ENCODE assay signal across 10 mouse cellular contexts in the genomic region with DNA sequence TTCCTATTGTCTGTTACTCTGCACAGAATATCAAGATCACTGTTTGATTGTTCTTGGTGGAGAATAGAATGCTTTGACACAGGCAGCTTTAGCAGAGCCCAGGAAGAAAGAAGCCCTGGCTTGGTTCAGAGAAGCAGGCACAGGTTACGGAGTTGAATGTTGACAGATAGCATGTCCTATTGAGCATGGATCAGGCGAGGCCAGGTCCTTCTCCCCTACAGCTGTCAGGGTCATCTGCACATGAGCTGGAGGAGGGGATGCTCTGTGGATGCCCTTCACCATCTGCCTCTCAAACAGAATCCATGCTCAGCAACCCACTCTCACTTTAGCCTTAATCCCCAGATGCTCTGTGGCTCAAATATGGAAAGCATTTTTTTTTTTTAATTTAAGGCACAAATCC.
"Had no signal": no experiment of that assay in that cellular context is flagged by ENCODE, and none has a peak within 500 bp of the region (broad histone marks: within the 10 kb centered on the region; RNA-seq: fewer than 3 reads in every experiment).

No protein-coding gene starts in this region.

- DNase-seq: kidney, adult 2 months; kidney, postnatal 25 days; layer of hippocampus, postnatal 36 days; liver; lung, adult 18-20 months; lung, postnatal 10 days; lung, postnatal 4 days; right cerebral cortex, postnatal 25 days; spleen, adult 18-20 months; thymus, postnatal 25 days had no signal
